In the genomic region with DNA sequence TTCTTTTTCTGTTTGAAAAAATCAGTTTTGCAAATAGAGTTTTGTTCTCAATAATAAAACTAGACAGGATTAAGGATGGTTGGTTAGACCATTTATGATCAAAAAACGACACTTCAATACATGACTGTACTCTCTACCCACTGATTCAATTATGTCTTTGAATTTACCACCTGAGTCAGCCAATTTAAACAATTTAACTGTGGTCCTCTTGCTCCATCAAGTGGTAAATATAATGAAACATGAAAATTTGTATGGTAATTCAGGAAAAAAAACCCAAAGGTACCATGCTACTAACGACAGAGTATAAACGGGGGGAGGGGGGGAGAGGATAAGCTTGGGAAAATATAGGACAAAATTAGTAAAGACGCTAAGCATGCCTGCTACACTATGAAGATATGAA, we compare ENCODE assay signal across 29 mouse cellular contexts.
DNase-seq lines count a peak whose midpoint lies in the region; ATAC-seq and TF ChIP-seq lines count a peak whose summit lies in the region.
"Had no signal": no experiment of that assay in that cellular context is flagged by ENCODE, and none has a peak within 500 bp of the region (broad histone marks: within the 10 kb centered on the region; RNA-seq: fewer than 3 reads in every experiment).

No protein-coding gene starts in this region.

- peak; percentile 47; the same call in 1 of the 2 replicates for ATAC-seq in frontal cortex, adult (ENCODE audit: low TSS enrichment)
- ATAC-seq: forebrain, embryonic 15.5 days; midbrain, embryonic 13.5 days had no signal

- H3K27ac ChIP-seq in layer of hippocampus, adult 2 months, result no peak overlapping the region
- H3K27ac ChIP-seq: embryonic facial prominence, embryonic 12.5 days; forebrain, embryonic 15.5 days; heart, embryonic 15.5 days; limb, embryonic 13.5 days; liver, embryonic 13.5 days; midbrain, embryonic 13.5 days; neural tube, embryonic 13.5 days; stomach, embryonic 15.5 days had no signal

- TF ChIP-seq CTCF in layer of hippocampus, adult 2 months (conservative IDR thresholded peaks at IDR 0.05), result peak; percentile 67
- no peak for TF ChIP-seq CTCF in brain, embryonic 14.5 days (IDR thresholded peaks at IDR 0.05; ENCODE audit: borderline replicate concordance, extremely low read depth, insufficient read depth, insufficient read length)

- no peak overlapping the region for H3K4me3 ChIP-seq in layer of hippocampus, adult 2 months
- H3K4me3 ChIP-seq: embryonic facial prominence, embryonic 12.5 days; erythroblast, embryonic 14.5 days; forebrain, embryonic 15.5 days; heart, embryonic 15.5 days; limb, embryonic 13.5 days; liver, embryonic 13.5 days; midbrain, embryonic 13.5 days; myocyte; neural tube, embryonic 13.5 days; stomach, embryonic 15.5 days had no signal

- intact Hi-C loops in heart, postnatal 36 days (cut with DNase I), result no loop called here

- TF ChIP-seq POLR2A in brain, embryonic 14.5 days (IDR thresholded peaks at IDR 0.05; ENCODE audit: borderline replicate concordance, extremely low read depth, insufficient read depth, insufficient read length, poor library complexity, severe bottlenecking), result no peak

- no peak for DNase-seq in frontal cortex, postnatal 10 days (ENCODE audit: low spot score in 2 of 2)
- DNase-seq in layer of hippocampus, adult 2 months (ENCODE audit: low spot score in 2 of 2), result no peak
- no peak for DNase-seq in layer of hippocampus, postnatal 36 days
- peak; percentile 7 for DNase-seq in A20 (ENCODE audit: low read depth, low spot score)
- peak; percentile 45 for DNase-seq in brain, embryonic 14.5 days (ENCODE audit: low read depth)
- no peak for DNase-seq in heart, postnatal 36 days
- DNase-seq in thymus, postnatal 25 days, result no peak
- DNase-seq: adrenal gland, postnatal 25 days; B cell, adult 2 months; cerebellum, adult 11 months; gastrocnemius, postnatal 36 days; kidney, adult 2 months; kidney, postnatal 14 days; liver, embryonic 13.5 days; lung, embryonic 14.5 days; right cerebral cortex, adult 18-20 months; right cerebral cortex, postnatal 4 days; thymus, adult 18-20 months; thymus, postnatal 4 days had no signal

Comparison
In these comparisons a context has a peak if more than half of its experiments do, and no peak if none do; other contexts are left out.
1. DNase-seq: peak in A20 (single experiment) and brain, embryonic 14.5 days (single experiment); none in frontal cortex, postnatal 10 days (0 of 2), layer of hippocampus, adult 2 months (0 of 2), layer of hippocampus, postnatal 36 days (0 of 2), heart, postnatal 36 days (0 of 2) and thymus, postnatal 25 days (single experiment).